Mouse (Mus musculus): ENCODE data around the gene Sccpdh.

Gene Sccpdh

GRCm38 (mm10) chr1:179734500-179735474 is 66.8 kb downstream of the Sccpdh start:
- peak; percentile 83 for DNase-seq (ENCODE audit: low spot score)

- DNase-seq (ENCODE audit: low spot score) = no peak
These were observed 68.5 kb downstream of the Sccpdh start for GRCm38 (mm10) chr1:179736483-179736882.
